Mouse (Mus musculus): Measurements from ENCODE around the gene Ankrd40. TPM values are rescaled to one million over a fixed set of nuclear protein-coding genes. Genes with fewer than 3 reads are reported as not detected.

The Ankrd40 gene
- polyA plus RNA-seq, 1 experiment: 40.6 TPM

GRCm38 (mm10) chr11:94321931-94322400 is 5.8 kb upstream of the Ankrd40 start, which contains the start of gene Luc7l3:
TSS of gene Luc7l3 (minus strand) at chr11:94321988.
- peak within 1 kb of the TSS; percentile 92 for H3K4me3 ChIP-seq (replicated peaks)
- no peaks in the 10 kb centered on the region for H3K9me3 ChIP-seq
- H3K27me3 ChIP-seq (replicated peaks): no peaks in the 10 kb centered on the region
- H3K4me1 ChIP-seq: peaks cover 45% of the 10 kb centered on the region
- H3K36me3 ChIP-seq (replicated peaks; ENCODE audit: low read length): peaks cover 14% of the 10 kb centered on the region
- TF ChIP-seq GATA1 (IDR thresholded peaks at IDR 0.05; ENCODE audit: borderline replicate concordance, low read length) (no peak), FLI1 (IDR thresholded peaks at IDR 0.05; ENCODE audit: low read length) (no peak)

GRCm38 (mm10) chr11:94322636-94323035 is 5.2 kb upstream of the Ankrd40 start:
- H3K4me3 ChIP-seq (replicated peaks): peak overlapping the region; percentile 92
- H3K36me3 ChIP-seq (replicated peaks; ENCODE audit: low read length): peaks cover 10% of the 10 kb centered on the region
- no peaks in the 10 kb centered on the region for H3K27me3 ChIP-seq (replicated peaks)
- peaks cover 42% of the 10 kb centered on the region for H3K4me1 ChIP-seq
- TF ChIP-seq GATA1 (IDR thresholded peaks at IDR 0.05; ENCODE audit: borderline replicate concordance, low read length) (no peak), FLI1 (IDR thresholded peaks at IDR 0.05; ENCODE audit: low read length) (no peak)
- H3K9me3 ChIP-seq: no peaks in the 10 kb centered on the region

DNA sequence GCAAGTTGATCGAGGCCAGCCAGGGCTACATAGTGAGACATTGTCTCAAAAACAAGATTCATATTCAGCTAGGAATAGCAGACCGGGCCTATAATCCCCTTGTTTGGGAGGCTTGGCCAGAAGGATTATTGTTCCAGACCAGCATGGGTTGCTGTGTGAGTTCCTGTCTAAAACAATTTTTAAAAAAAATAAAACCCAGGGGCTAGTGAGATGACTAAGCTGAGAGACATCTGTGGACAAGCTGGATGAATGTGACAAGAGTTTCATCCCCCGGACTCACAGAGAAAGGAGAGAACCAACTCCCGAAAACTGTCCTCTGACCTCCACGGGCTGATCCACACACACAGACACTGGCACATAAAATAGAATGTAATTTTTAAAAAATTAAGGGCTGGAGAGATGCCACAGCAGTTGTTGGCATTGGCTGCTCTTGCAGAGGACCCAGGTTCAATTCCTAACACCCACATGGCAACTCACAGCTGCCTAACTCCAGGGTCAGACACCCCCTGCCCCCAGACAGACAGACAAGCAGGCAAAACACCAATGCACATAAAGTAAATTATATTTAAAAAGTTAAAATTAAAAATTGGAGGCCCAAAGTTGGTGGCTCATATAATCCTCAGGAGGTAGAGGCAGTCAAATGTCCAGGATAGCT is 4.4 kb upstream of the Ankrd40 start:
- Histone ChIP-seq H3K4me3 (replicated peaks) (no peak overlapping the region), H3K36me3 (replicated peaks; ENCODE audit: low read length) (peaks cover 10% of the 10 kb centered on the region), H3K9me3 (no peaks in the 10 kb centered on the region), H3K4me1 (peaks cover 39% of the 10 kb centered on the region), H3K27me3 (replicated peaks) (no peaks in the 10 kb centered on the region)
- no peak for TF ChIP-seq FLI1 (IDR thresholded peaks at IDR 0.05; ENCODE audit: low read length)
- no peak for TF ChIP-seq GATA1 (IDR thresholded peaks at IDR 0.05; ENCODE audit: borderline replicate concordance, low read length)

DNA sequence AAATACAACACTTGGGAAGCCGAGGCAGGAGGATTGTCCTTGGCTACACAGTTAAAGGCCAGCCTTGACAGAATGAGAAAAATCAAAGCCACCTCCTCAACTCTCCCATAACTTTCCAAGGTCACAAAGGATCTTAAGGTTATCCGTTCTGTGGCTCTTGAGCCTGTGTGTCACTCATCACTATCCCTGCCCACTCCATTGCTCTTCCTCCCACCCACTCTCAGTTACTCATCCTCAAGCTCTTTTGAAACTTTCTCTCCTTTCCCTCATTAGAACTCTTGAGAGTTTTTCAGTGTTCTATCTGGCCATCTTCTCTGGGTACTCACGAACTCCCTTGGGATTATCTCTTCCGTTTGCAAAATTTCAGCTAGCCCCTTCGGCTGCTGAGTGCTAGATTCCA is 3.2 kb upstream of the Ankrd40 start:
- no peak for TF ChIP-seq GATA1 (IDR thresholded peaks at IDR 0.05; ENCODE audit: borderline replicate concordance, low read length)
- no peak for TF ChIP-seq FLI1 (IDR thresholded peaks at IDR 0.05; ENCODE audit: low read length)
- H3K27me3 ChIP-seq (replicated peaks): no peaks in the 10 kb centered on the region
- no peaks in the 10 kb centered on the region for H3K9me3 ChIP-seq
- no peak overlapping the region for H3K4me3 ChIP-seq (replicated peaks)
- H3K36me3 ChIP-seq (replicated peaks; ENCODE audit: low read length): no peaks in the 10 kb centered on the region
- peaks cover 30% of the 10 kb centered on the region for H3K4me1 ChIP-seq

- Histone ChIP-seq H3K9me3 (no peaks in the 10 kb centered on the region), H3K4me3 (replicated peaks) (peak overlapping the region; percentile 75), H3K36me3 (replicated peaks; ENCODE audit: low read length) (no peaks in the 10 kb centered on the region), H3K4me1 (peaks cover 30% of the 10 kb centered on the region), H3K27me3 (replicated peaks) (no peaks in the 10 kb centered on the region)
- TF ChIP-seq GATA1 (IDR thresholded peaks at IDR 0.05; ENCODE audit: borderline replicate concordance, low read length): no peak
- TF ChIP-seq FLI1 (IDR thresholded peaks at IDR 0.05; ENCODE audit: low read length): no peak
These were observed 815 bp upstream of the Ankrd40 start for GRCm38 (mm10) chr11:94326961-94327411.

DNA sequence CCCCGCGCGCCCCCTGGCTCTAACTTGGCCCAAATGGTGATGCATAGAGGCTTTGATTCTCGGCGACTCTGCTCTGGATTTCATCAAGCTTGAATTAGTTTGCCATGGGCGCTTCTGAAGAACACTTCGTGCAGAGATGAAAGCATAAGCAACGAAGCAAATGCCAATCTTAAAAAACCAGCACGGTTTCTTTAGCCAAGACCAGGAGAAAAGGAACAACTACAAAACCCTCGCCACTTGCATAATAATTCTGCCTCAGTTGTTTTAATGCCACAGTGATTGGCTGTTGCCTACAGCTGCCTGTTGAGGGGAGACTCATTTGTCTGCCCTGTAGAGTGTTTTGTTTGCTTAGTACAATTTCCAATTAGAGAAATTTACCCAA is 834 bp downstream of the Ankrd40 start:
- Histone ChIP-seq H3K36me3 (replicated peaks; ENCODE audit: low read length) (peaks cover 1% of the 10 kb centered on the region), H3K4me1 (peaks cover 18% of the 10 kb centered on the region), H3K27me3 (replicated peaks) (no peaks in the 10 kb centered on the region), H3K4me3 (replicated peaks) (peak overlapping the region; percentile 99), H3K9me3 (no peaks in the 10 kb centered on the region)
- TF ChIP-seq GATA1 (IDR thresholded peaks at IDR 0.05; ENCODE audit: borderline replicate concordance, low read length) (no peak), FLI1 (IDR thresholded peaks at IDR 0.05; ENCODE audit: low read length) (no peak)

DNA sequence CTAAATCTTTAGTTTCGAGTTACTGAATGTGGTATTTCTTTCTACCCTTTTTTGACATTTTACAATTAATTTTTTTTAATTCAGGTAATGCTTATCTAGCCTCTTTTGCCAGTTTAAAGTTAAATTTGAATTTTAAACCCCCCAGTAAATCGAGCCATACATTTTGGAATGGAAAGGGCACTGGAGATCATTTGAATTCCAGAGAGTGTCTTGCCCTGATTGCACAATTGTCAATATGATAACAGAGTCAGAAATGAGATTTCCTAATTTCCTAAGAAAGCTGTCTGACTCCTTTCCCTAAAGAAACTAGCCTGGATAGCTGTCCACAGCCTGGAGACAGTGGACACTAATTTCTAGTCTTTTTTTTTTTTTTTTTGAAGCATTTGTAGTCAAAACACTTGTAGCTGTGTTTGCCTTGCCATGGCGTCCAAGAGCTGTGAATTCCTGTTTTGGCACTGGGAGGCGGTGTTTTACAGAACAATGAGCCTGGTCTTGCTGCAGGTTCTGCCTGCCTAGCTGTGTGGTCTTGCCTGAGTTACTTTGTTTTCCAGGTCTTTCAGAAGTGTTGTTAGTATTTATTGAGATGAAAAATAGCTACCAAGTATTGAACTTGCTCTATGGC is 1.6 kb downstream of the Ankrd40 start:
- H3K36me3 ChIP-seq (replicated peaks; ENCODE audit: low read length): peaks cover 7% of the 10 kb centered on the region

DNA sequence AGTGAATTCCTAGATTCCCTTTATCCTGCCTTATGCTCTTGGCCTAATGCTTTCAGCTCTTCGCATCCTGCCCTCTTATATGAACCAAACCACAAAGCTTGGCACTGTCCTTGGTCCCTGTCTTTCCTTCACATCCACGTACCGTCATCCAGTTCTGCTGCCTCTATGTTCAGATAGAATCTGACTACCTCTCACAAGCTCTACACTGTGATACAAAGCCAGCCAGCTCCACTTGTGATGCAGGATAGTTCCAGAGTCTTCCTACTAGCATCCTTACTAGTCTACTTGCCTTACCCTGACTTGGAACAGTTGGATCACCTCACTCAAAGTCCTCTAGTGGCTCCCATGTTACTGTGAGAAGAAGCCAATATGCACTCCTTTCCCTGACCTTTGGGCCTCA is 2.4 kb downstream of the Ankrd40 start:
- Histone ChIP-seq H3K36me3 (replicated peaks; ENCODE audit: low read length) (peaks cover 14% of the 10 kb centered on the region), H3K9me3 (no peaks in the 10 kb centered on the region), H3K4me3 (replicated peaks) (no peak overlapping the region), H3K4me1 (peaks cover 18% of the 10 kb centered on the region), H3K27me3 (replicated peaks) (no peaks in the 10 kb centered on the region)
- no peak for TF ChIP-seq FLI1 (IDR thresholded peaks at IDR 0.05; ENCODE audit: low read length)
- no peak for TF ChIP-seq GATA1 (IDR thresholded peaks at IDR 0.05; ENCODE audit: borderline replicate concordance, low read length)

More for the DNA sequence above, 1.6 kb downstream of the Ankrd40 start:
- Histone ChIP-seq H3K9me3 (no peaks in the 10 kb centered on the region), H3K27me3 (replicated peaks) (no peaks in the 10 kb centered on the region), H3K4me1 (peaks cover 18% of the 10 kb centered on the region), H3K4me3 (replicated peaks) (no peak overlapping the region)
- TF ChIP-seq GATA1 (IDR thresholded peaks at IDR 0.05; ENCODE audit: borderline replicate concordance, low read length): no peak
- TF ChIP-seq FLI1 (IDR thresholded peaks at IDR 0.05; ENCODE audit: low read length): no peak

GRCm38 (mm10) chr11:94332726-94333125 is 4.9 kb downstream of the Ankrd40 start:
- Histone ChIP-seq H3K36me3 (replicated peaks; ENCODE audit: low read length) (peaks cover 27% of the 10 kb centered on the region), H3K27me3 (replicated peaks) (no peaks in the 10 kb centered on the region), H3K9me3 (no peaks in the 10 kb centered on the region), H3K4me1 (peaks cover 11% of the 10 kb centered on the region), H3K4me3 (replicated peaks) (no peak overlapping the region)
- TF ChIP-seq GATA1 (IDR thresholded peaks at IDR 0.05; ENCODE audit: borderline replicate concordance, low read length) (no peak), FLI1 (IDR thresholded peaks at IDR 0.05; ENCODE audit: low read length) (no peak)

- TF ChIP-seq FLI1 (IDR thresholded peaks at IDR 0.05; ENCODE audit: low read length): no peak
- TF ChIP-seq GATA1 (IDR thresholded peaks at IDR 0.05; ENCODE audit: borderline replicate concordance, low read length): no peak
- H3K4me1 ChIP-seq: peaks cover 10% of the 10 kb centered on the region
- no peak overlapping the region for H3K4me3 ChIP-seq (replicated peaks)
- H3K36me3 ChIP-seq (replicated peaks; ENCODE audit: low read length): peaks cover 44% of the 10 kb centered on the region
- H3K9me3 ChIP-seq: no peaks in the 10 kb centered on the region
- no peaks in the 10 kb centered on the region for H3K27me3 ChIP-seq (replicated peaks)
These were observed 6.7 kb downstream of the Ankrd40 start for GRCm38 (mm10) chr11:94334386-94334968.

Measured in megakaryocyte, embryonic 14.5 days (primary cell).